Mouse (Mus musculus) midbrain, embryonic 14.5 days (tissue): ENCODE measurements around the gene Cdt1. TPM values are rescaled to one million over a fixed set of nuclear protein-coding genes. Genes with fewer than 3 reads are reported as not detected.

Experiments
- ATAC-seq: fragments of 200-750 bp; cut with Nextera tagmentation; 2 replicates; pipeline ENCODE4 v1.8.0; 2017; ENCODE audit warnings: moderate number of reproducible peaks, moderate library complexity; ENCODE audit not compliant: low FRiP score, low TSS enrichment
- DNase-seq: peaks from one replicate; pipeline ENCODE4 v3.0.0-alpha.2; 2015
- H3K27ac ChIP-seq: fragments of 300-500 bp; sonication (generic); replicated peaks from 2 replicates; pipeline ENCODE4 v1.5.1; 2014; ENCODE audit warnings: mild to moderate bottlenecking, low read depth, low read length, moderate library complexity
- H3K27me3 ChIP-seq: fragments of 300-500 bp; sonication (generic); 2 replicates; pipeline ENCODE4 v1.6.1; 2014; ENCODE audit warnings: low read length, control low read depth, mixed read lengths; ENCODE audit not compliant: control insufficient read depth, insufficient read depth
- H3K36me3 ChIP-seq: fragments of 300-500 bp; sonication (generic); 2 replicates; pipeline ENCODE4 v1.6.1; 2014; ENCODE audit warnings: low read length, control low read depth; ENCODE audit not compliant: control insufficient read depth, insufficient read depth
- H3K4me1 ChIP-seq: fragments of 300-500 bp; sonication (generic); 2 replicates; pipeline ENCODE4 v1.6.1; 2014; ENCODE audit warnings: mild to moderate bottlenecking, antibody characterized with exemption, low read length, control low read depth; ENCODE audit not compliant: control insufficient read depth, insufficient read depth
- H3K4me2 ChIP-seq: fragments of 300-500 bp; sonication (generic); 2 replicates; pipeline ENCODE4 v1.6.1; 2014; ENCODE audit warnings: mild to moderate bottlenecking, low read length, moderate library complexity
- H3K4me3 ChIP-seq: fragments of 300-500 bp; sonication (generic); replicated peaks from 2 replicates; pipeline ENCODE4 v1.5.1; 2014; ENCODE audit warnings: low read depth, low read length
- H3K9ac ChIP-seq: fragments of 300-500 bp; sonication (generic); replicated peaks from 2 replicates; pipeline ENCODE4 v1.6.1; 2014; ENCODE audit warnings: mild to moderate bottlenecking, low read length, moderate library complexity
- H3K9me3 ChIP-seq: fragments of 300-500 bp; sonication (generic); 2 replicates; pipeline ENCODE4 v1.6.1; 2016; ENCODE audit warnings: low read length, control low read depth, mixed read lengths; ENCODE audit not compliant: control insufficient read depth
- WGBS: fragments of 180-500 bp; shearing (Covaris S2); extraction: QIAGEN DNeasy Blood & Tissue Kit; methylation state at CpG from one replicate; pipeline ENCODE4 v1.1.7; 2014; 5-methylcytosine and 5-hydroxymethylcytosine counted together
- polyA plus RNA-seq: library from polyadenylated mRNA; unstranded; fragments of >200 nt; fragmentation: Nextera tagmentation; extraction: Ambion mirVana; gene quantifications from 2 replicates; pipeline ENCODE4 v1.2.1, GENCODE M21; 2014

The Cdt1 gene
- polyA plus RNA-seq, 1 experiment from 2014 or later, result 7.6 TPM

- no peak for DNase-seq
- Histone ChIP-seq H3K4me2 (no peak overlapping the region), H3K27ac (no peak overlapping the region), H3K9me3 (no peaks in the 10 kb centered on the region), H3K4me1 (peaks cover 3% of the 10 kb centered on the region; the same call in 1 of the 2 replicates), H3K9ac (no peak overlapping the region), H3K4me3 (no peak overlapping the region), H3K36me3 (no peaks in the 10 kb centered on the region), H3K27me3 (no peaks in the 10 kb centered on the region)
- no peak for ATAC-seq
- WGBS, result 83% methylated on average over 11 of the region's 12 CpGs
These were observed 39.0 kb downstream of the Cdt1 start for GRCm38 (mm10) chr8:122606810-122607209.

DNA sequence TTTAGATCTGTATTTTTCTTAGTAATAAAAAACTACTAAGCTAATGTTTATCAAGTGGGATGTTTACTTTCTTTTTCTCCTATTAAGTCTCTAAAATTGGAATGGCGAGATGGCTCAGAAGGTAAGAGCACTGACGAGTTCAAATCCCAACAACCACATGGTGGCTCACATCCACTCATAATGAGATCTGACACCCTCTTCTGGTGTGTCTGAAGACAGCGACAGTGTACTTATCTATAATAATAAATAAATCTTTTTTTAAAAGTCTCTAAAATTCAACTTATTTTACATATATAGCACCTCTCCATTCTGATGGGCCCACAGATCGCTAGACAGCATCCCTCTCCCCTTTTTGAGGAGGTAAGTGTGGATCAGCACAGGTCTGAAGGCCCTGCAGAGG, 42.4 kb downstream of the Cdt1 start:
- Histone ChIP-seq H3K4me3 (no peak overlapping the region), H3K4me2 (peak overlapping the region; percentile 87; the same call in 1 of the 2 replicates), H3K27me3 (no peaks in the 10 kb centered on the region), H3K4me1 (peaks cover 11% of the 10 kb centered on the region; the same call in 1 of the 2 replicates), H3K9ac (no peak overlapping the region), H3K27ac (no peak overlapping the region), H3K36me3 (peaks cover 3% of the 10 kb centered on the region), H3K9me3 (no peaks in the 10 kb centered on the region)
- no peak for DNase-seq
- WGBS, result 62% methylated on average over 4 of the region's 4 CpGs
- no peak for ATAC-seq

- Histone ChIP-seq H3K36me3 (peaks cover 5% of the 10 kb centered on the region), H3K4me2 (peak overlapping the region; percentile 87), H3K4me1 (peaks cover 11% of the 10 kb centered on the region; the same call in 1 of the 2 replicates), H3K4me3 (peak overlapping the region; percentile 63), H3K9me3 (no peaks in the 10 kb centered on the region), H3K9ac (peak overlapping the region; percentile 54), H3K27me3 (no peaks in the 10 kb centered on the region), H3K27ac (peak overlapping the region; percentile 70)
- no peak for DNase-seq
- ATAC-seq, result 0 out of 2 replicates have a peak, but pooled peaks have one; percentile 7
- under 1% methylated on average over 20 of the region's 20 CpGs for WGBS
These were observed 42.9 kb downstream of the Cdt1 start for GRCm38 (mm10) chr8:122610612-122611277.

DNA sequence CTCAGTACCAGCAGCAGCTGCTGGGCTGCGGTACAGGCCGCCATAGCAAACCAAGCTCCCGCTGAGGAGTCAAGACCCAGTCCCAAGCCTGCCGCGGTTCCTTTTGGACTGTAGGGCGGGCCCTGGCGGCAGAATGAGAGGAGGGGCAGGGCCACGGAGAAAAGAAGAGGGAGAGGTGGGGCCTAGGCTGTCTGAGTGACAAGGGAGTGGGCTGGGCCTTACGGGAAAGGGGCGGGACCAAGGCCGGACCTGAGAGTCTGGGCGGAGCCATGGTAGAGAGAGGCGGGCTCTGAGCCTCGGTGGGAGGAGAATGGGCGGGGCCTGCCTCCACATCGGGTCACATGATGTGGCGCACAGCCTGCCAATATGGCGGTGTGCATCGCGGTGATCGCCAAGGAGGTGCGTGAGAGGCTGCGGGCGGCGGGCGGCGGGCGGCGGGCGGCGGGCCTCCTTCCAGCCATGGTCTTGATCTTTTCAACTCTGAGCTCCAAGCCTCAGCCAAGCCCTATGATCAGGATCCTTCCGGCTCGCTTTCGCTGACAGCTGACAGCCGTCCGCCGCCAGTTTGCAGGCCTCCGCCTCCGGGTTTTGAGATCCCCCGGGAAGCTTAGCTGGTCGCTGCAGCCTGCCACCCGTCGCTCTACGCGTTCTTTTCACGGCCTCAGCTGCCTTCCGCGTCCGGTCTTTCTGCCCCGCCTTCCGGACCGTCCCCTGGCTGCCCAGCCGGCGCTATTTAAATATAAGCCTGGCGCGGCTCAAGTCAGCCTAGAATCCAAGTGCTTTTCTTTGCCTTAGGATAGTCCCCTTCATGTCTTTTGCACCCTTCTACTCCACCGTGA, 43.7 kb downstream of the Cdt1 start, which contains the start of the genes Galns and Trappc2l:
Gene Galns (minus strand): TSS at position 169 of the 839 bp plus-strand sequence.
Gene Trappc2l (plus strand): TSS at position 346 of the 839 bp plus-strand sequence.
- H3K36me3 ChIP-seq, result peaks cover 5% of the 10 kb centered on the region
- WGBS, result under 1% methylated on average over 49 of the region's 57 CpGs
- no peaks in the 10 kb centered on the region for H3K9me3 ChIP-seq
- ATAC-seq (peak; percentile 98), DNase-seq (peak; percentile 99)
- no peaks in the 10 kb centered on the region for H3K27me3 ChIP-seq
- H3K4me1 ChIP-seq, result peaks cover 11% of the 10 kb centered on the region; the same call in 1 of the 2 replicates
- H3K9ac ChIP-seq, result peak within 1 kb of the TSS; percentile 80
- peak within 1 kb of the TSS; percentile 63 for H3K4me3 ChIP-seq
- H3K4me2 ChIP-seq, result peak within 1 kb of the TSS; percentile 87
- H3K27ac ChIP-seq, result peak within 1 kb of the TSS; percentile 88

DNA sequence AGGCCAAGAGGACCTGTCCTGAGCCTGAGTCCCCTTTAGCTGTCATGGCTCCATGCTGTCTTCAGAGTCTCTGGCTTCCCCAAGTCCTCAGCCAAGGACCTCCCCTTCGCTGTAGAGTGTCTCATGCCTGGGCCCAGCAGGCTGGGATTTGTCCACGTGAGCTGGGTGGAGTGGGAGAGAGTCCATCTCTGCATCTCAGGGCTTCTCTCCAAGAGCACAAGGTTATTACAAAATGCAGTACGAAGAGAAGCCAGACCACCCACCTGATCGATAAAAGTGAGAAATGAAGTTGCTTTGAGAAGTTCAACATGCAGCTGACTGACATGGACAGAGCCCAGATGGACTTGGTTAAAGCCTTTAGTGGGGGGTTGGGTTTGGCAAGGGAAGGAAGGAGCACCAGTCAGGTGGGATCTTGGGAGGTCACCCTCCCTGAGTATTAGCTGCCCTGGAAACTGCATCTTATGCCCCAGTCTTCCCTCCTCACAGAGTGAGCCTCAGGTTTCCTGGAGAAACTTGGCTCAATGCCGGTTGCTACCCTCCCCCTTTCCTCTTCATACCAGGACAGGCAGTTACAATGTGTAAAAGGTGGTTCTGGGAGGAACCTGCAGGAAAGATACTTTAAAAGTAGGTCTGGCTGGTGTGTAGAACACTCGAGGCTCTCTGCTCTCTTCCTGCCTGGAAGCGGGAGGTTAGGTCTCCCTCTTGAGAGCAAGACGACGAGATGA, 48.5 kb downstream of the Cdt1 start:
- Histone ChIP-seq H3K9me3 (no peaks in the 10 kb centered on the region), H3K4me1 (peaks cover 7% of the 10 kb centered on the region; the same call in 1 of the 2 replicates), H3K36me3 (peaks cover 5% of the 10 kb centered on the region), H3K27ac (no peak overlapping the region), H3K27me3 (no peaks in the 10 kb centered on the region), H3K4me3 (no peak overlapping the region), H3K9ac (no peak overlapping the region), H3K4me2 (no peak overlapping the region)
- ATAC-seq, result no peak
- 80% methylated on average over 9 of the region's 9 CpGs for WGBS
- no peak for DNase-seq

DNA sequence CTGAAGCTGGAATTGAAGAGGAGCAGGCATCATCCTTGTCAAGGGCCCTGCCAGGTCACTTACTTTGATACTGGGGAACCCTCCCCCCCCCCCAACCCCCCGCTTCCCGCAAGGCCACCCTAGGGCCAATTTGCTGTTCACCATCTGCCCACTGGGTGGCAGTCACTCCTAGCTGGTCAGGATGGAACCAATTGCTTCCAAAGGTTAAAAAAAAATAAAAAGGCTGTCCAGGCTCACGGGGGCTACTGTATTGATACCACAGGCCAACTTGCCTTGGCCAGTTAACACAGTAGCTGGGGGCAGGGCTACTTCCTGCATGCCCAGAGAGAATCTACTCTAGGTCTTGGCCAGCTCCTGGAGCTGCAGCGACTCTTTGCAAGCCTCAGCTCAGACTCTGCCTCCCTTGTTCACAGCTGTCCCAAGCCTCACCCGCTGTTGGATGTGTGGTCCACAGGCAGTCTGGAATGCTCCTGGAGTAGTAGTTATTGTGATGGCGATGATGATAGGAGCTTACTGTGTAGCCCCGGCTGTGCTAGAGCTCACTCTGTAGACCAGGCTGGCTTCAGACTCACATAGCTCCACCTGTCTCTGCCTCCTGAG, 50.2 kb downstream of the Cdt1 start:
- no peaks in the 10 kb centered on the region for H3K9me3 ChIP-seq
- H3K4me2 ChIP-seq, result no peak overlapping the region
- WGBS, result 38% methylated on average over 5 of the region's 7 CpGs
- H3K9ac ChIP-seq, result no peak overlapping the region
- H3K4me3 ChIP-seq, result no peak overlapping the region
- H3K36me3 ChIP-seq, result peaks cover 5% of the 10 kb centered on the region
- DNase-seq (peak; percentile 89), ATAC-seq (no peak)
- no peaks in the 10 kb centered on the region for H3K27me3 ChIP-seq
- no peaks in the 10 kb centered on the region for H3K4me1 ChIP-seq
- H3K27ac ChIP-seq, result peak overlapping the region; percentile 26; the same call in 1 of the 2 replicates

- Histone ChIP-seq H3K36me3 (peaks cover 5% of the 10 kb centered on the region), H3K9me3 (no peaks in the 10 kb centered on the region), H3K4me2 (no peak overlapping the region), H3K27me3 (no peaks in the 10 kb centered on the region), H3K9ac (no peak overlapping the region), H3K4me3 (no peak overlapping the region), H3K4me1 (no peaks in the 10 kb centered on the region), H3K27ac (0 out of 2 replicates have a peak overlapping the region, but pooled peaks have one; percentile 26)
- DNase-seq, result no peak
- ATAC-seq, result no peak
- 66% methylated on average over 6 of the region's 6 CpGs for WGBS
These were observed 51.0 kb downstream of the Cdt1 start for GRCm38 (mm10) chr8:122618660-122619378.
